In the genomic region with DNA sequence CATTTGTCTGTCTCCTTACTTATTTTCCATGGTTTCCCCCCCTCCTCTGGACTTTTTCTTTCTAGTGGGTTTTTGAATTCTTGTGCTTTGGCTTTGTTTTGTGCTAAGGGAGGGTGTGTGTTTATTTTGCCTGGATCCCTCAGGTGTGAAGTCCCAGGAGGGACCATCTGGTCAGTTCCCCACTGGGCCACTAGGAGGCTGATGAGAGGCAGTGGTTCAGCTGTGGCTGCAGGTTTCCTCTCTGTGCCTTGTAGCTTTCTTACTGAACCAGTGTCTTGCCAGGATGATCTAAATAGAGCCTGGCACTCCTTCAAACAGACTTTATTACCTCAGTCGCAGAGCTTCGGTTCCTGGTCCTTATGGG, we compare ENCODE assay signal across 8 mouse cellular contexts. TPM values are rescaled to one million over a fixed set of nuclear protein-coding genes. Genes with fewer than 3 reads are reported as not detected.
DNase-seq lines count a peak whose midpoint lies in the region; ATAC-seq lines count a peak whose summit lies in the region.

No protein-coding gene starts in this region.

- ATAC-seq in intestine, embryonic 16.5 days = 0 out of 2 replicates have a peak, but pooled peaks have one; percentile 33
- ATAC-seq in midbrain, embryonic 11.5 days (ENCODE audit: low FRiP score) = peak; percentile 22; the same call in 1 of the 2 replicates

- DNase-seq in adrenal gland, adult 18-20 months (ENCODE audit: low spot score in 2 of 2) = peak; percentile 72
- DNase-seq in embryo, embryonic 10.5 days (ENCODE audit: low spot score) = peak; percentile 86
- DNase-seq in gastrocnemius, postnatal 25 days = peak; percentile 57
- peak; percentile 69 for DNase-seq in left cerebral cortex, postnatal 4 days
- DNase-seq in midbrain, embryonic 11.5 days (ENCODE audit: low spot score, missing footprints) = peak; percentile 97
- DNase-seq in right cerebral cortex, postnatal 4 days = peak; percentile 67
- DNase-seq in urinary bladder, postnatal 4 days (ENCODE audit: low spot score in 2 of 2) = peak; percentile 50 to 79

- H3K9ac ChIP-seq in intestine, embryonic 16.5 days (ENCODE audit: low read depth, low read length) = peak overlapping the region; percentile 99; the same call in 1 of the 2 replicates
- H3K9ac ChIP-seq in midbrain, embryonic 11.5 days (ENCODE audit: low read length) = peak overlapping the region; percentile 99

- H3K4me2 ChIP-seq in intestine, embryonic 16.5 days (ENCODE audit: low read depth, low read length) = peak overlapping the region; percentile 87
- peak overlapping the region; percentile 91 for H3K4me2 ChIP-seq in midbrain, embryonic 11.5 days

- peaks cover 13% of the 10 kb centered on the region for H3K4me1 ChIP-seq in intestine, embryonic 16.5 days (ENCODE audit: control insufficient read depth, insufficient read depth, low read length)
- H3K4me1 ChIP-seq in midbrain, embryonic 11.5 days (ENCODE audit: control insufficient read depth, insufficient read depth, low read length) = peaks cover 16% of the 10 kb centered on the region

- no peaks in the 10 kb centered on the region for H3K27me3 ChIP-seq in intestine, embryonic 16.5 days (replicated peaks; ENCODE audit: control insufficient read depth, insufficient read depth, low read length)
- H3K27me3 ChIP-seq in midbrain, embryonic 11.5 days (ENCODE audit: control insufficient read depth, insufficient read depth, low read length) = peaks cover 5% of the 10 kb centered on the region; the same call in 1 of the 2 replicates

- intact Hi-C loops in left cerebral cortex, postnatal 4 days (cut with DNase I) = no loop called here

- no peak overlapping the region for H3K27ac ChIP-seq in intestine, embryonic 16.5 days (ENCODE audit: low read length)
- no peak overlapping the region for H3K27ac ChIP-seq in midbrain, embryonic 11.5 days (ENCODE audit: low read depth, low read length)

- 17% methylated on average over 2 of the region's 2 CpGs for WGBS in intestine, embryonic 16.5 days
- 34% methylated on average over 2 of the region's 2 CpGs for WGBS in midbrain, embryonic 11.5 days

- no peaks in the 10 kb centered on the region for H3K9me3 ChIP-seq in intestine, embryonic 16.5 days (ENCODE audit: control insufficient read depth, low read length)
- H3K9me3 ChIP-seq in midbrain, embryonic 11.5 days (ENCODE audit: control insufficient read depth, low read length) = no peaks in the 10 kb centered on the region

- no peaks in the 10 kb centered on the region for H3K36me3 ChIP-seq in intestine, embryonic 16.5 days (ENCODE audit: control insufficient read depth, insufficient read depth, low read length)
- peaks cover 11% of the 10 kb centered on the region; the same call in 1 of the 2 replicates for H3K36me3 ChIP-seq in midbrain, embryonic 11.5 days (ENCODE audit: control insufficient read depth, insufficient read depth, low read length)

- peak overlapping the region; percentile 94 for H3K4me3 ChIP-seq in intestine, embryonic 16.5 days (ENCODE audit: low read length)
- H3K4me3 ChIP-seq in midbrain, embryonic 11.5 days (ENCODE audit: low read depth, low read length) = peak overlapping the region; percentile 98

RNA-seq across cellular contexts. Expression of gene Zfp821, which starts 1.5 kb away (rescaled TPM):
- total RNA-seq in adrenal gland, adult 18-20 months (2021) = 1 to 10 TPM; 7.7 to 8.2 TPM
- total RNA-seq in gastrocnemius, postnatal 25 days (2021) = 1 to 10 TPM; 4.6 to 5.2 TPM
- polyA plus RNA-seq in intestine, embryonic 16.5 days (2015; fragmentation: Nextera tagmentation; extraction: Ambion mirVana) = 12.6 and 13.0 TPM in 2 replicates
- 10 to 100 TPM; 89.8 to 90.5 TPM for total RNA-seq in left cerebral cortex, postnatal 4 days (2021)
- 50.9 and 52.4 TPM in 2 replicates for polyA plus RNA-seq in midbrain, embryonic 11.5 days (2014; fragmentation: Nextera tagmentation; extraction: Ambion mirVana)

RNA-seq across cellular contexts. Expression of gene Ist1, which starts 13.8 kb away (rescaled TPM):
- 10 to 100 TPM; 96.5 to 99.1 TPM for total RNA-seq in adrenal gland, adult 18-20 months (2021)
- total RNA-seq in gastrocnemius, postnatal 25 days (2021) = 10 to 100 TPM; 26.5 to 26.7 TPM
- 122 and 128 TPM in 2 replicates for polyA plus RNA-seq in intestine, embryonic 16.5 days (2015; fragmentation: Nextera tagmentation; extraction: Ambion mirVana)
- 10 to 100 TPM; 85.9 to 89.9 TPM for total RNA-seq in left cerebral cortex, postnatal 4 days (2021)
- 182 and 187 TPM in 2 replicates for polyA plus RNA-seq in midbrain, embryonic 11.5 days (2014; fragmentation: Nextera tagmentation; extraction: Ambion mirVana)

RNA-seq across cellular contexts. Expression of gene Atxn1l, which starts 30.7 kb away (rescaled TPM):
- 10 to 100 TPM; 36.1 to 41.2 TPM for total RNA-seq in adrenal gland, adult 18-20 months (2021)
- 10 to 100 TPM; 15.7 to 16.9 TPM for total RNA-seq in gastrocnemius, postnatal 25 days (2021)
- 4.5 and 5.1 TPM in 2 replicates for polyA plus RNA-seq in intestine, embryonic 16.5 days (2015; fragmentation: Nextera tagmentation; extraction: Ambion mirVana)
- total RNA-seq in left cerebral cortex, postnatal 4 days (2021) = 10 to 100 TPM; 28.7 to 34.0 TPM
- 4.9 and 5.4 TPM in 2 replicates for polyA plus RNA-seq in midbrain, embryonic 11.5 days (2014; fragmentation: Nextera tagmentation; extraction: Ambion mirVana)

Comparison
In these comparisons a context has a peak if more than half of its experiments do, and no peak if none do; other contexts are left out.
1. RNA of gene Zfp821, which starts 1.5 kb away (total RNA-seq): 89.8 to 90.5 TPM in left cerebral cortex, postnatal 4 days; 7.7 to 8.2 TPM in adrenal gland, adult 18-20 months and 4.6 to 5.2 TPM in gastrocnemius, postnatal 25 days; every median in the first group is over 4 times any median in the second.
2. Peak in every context shown above with its lines, with median percentiles within 50 percentile points of each other: DNase-seq.